Mouse (Mus musculus) megakaryocyte progenitor cell, adult 5-6 weeks (primary cell): Measurements from ENCODE around the gene Cuedc1. TPM values are rescaled to one million over a fixed set of nuclear protein-coding genes. Genes with fewer than 3 reads are reported as not detected.

Experiments
- ATAC-seq: replicated peaks from 2 replicates; pipeline ENCODE4 v1.8.0; 2016; ENCODE audit warnings: mild to moderate bottlenecking, moderate TSS enrichment, inconsistent platforms; ENCODE audit not compliant: poor library complexity
- total RNA-seq, 2 experiments: library from RNA; stranded (forward) in 1 of 2; stranded (reverse) in 1 of 2; fragments of 157-497, 149-512 nt in 1 of 2; fragments of 200-1000 nt in 1 of 2; gene quantifications; 2 replicates each; pipeline versions ENCODE4 v1.2.3 to v1.2.4; 2015 to 2017

Cuedc1 gene
- total RNA-seq (2015) = 0.73 and 3.7 TPM in 2 replicates
- total RNA-seq (2017) = 0.12 and 1.0 TPM in 2 replicates

DNA sequence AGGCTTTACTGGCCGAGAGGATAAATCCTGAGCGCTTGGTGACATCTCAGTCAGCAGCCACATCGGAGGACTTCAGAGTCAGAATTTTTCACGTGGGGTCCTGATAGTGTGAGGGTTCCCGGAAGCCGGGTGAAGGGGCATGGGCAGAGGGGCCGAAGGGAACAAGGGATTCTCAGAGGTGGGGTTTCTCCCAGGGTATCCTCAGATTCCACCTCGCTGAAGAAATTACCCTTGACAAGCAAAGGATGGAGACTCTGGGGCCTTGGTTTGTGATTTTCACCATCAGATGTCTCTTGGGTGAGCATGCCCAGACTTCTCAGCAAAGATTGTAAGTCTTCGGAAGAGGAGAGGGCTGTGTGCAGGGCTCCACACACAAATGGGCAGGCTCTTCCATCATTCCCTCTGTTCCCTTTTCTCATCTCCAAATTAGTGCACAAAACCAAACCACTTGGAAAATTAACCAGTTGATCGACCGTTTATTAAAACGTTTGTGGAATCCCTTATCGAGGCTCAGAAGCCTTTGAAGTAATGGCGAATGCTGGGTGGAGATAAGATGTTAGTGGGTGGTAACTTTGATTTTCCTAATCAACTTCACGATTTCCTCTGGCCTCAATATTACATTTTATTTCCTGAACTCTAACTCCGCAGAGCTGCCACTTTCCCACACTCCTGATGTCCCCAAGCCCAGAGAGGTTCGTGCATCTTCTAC lies at the start of gene Cuedc1:
Gene Cuedc1 (plus strand): TSS at position 38 of the 709 bp plus-strand sequence.
- ATAC-seq = no peak; the same call in 1 of the 2 replicates

DNA sequence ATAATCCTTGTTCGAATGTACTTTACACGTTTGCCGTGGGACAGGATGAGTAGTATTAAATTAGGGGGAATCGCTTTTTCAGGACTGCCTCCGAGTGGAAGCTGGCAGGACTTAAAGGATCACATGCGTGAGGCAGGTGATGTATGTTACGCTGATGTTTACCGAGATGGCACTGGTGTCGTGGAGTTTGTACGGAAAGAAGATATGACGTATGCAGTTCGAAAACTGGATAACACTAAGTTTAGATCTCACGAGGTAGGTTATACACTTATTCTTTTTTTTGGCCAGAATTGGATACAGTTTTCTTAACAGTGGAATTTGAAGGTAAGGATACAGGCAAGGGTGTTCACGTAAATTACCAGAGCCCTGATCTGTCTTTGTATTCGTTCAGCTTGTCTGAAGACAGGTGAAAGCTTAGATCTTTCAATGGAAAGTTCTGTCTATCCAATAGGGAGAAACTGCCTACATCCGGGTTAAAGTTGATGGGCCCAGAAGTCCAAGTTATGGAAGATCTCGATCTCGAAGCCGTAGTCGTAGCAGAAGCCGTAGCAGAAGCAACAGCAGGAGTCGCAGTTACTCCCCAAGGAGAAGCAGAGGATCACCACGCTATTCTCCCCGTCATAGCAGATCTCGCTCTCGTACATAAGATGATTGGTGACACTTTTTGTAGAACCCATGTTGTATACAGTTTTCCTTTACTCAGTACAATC lies 48.7 kb upstream of the Cuedc1 start:
- no peak for ATAC-seq

DNA sequence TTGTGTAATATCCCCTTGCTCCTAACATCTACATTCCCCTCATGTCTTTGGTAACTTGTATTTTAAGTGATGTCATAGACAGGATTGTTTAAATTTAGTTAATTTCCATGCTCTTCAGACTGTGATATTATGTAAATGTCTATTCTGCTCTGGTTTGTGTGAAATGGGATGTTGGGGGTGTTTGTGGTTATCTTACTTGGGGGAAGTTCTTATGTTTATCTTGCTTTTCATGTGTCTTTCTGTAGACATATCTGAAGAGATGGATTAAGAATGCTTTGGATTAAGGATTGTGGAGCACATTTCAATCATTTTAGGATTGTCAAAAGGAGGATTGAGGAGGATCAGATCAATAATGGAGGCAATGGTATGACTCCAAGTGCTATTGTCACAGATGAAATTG lies 48.1 kb upstream of the Cuedc1 start:
- no peak for ATAC-seq

DNA sequence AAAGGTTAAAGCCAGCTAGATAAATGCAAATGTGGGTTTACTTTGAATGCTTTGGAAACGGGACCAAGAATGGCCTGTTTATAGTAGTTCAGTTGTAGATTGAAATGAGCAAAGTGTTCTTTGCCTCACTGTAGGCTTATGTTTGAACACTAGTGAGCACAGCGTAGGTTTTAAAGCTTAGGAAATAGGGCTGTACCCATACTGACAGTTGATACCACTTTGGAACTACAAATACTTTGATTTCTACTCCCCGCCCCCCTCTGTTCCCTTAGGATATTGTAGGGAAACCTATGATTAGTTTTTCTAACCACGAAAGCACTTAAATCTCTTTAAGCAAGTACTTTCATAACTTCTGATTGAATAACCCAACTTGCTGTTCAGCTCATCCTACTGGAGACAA lies 45.2 kb upstream of the Cuedc1 start:
- no peak for ATAC-seq

DNA sequence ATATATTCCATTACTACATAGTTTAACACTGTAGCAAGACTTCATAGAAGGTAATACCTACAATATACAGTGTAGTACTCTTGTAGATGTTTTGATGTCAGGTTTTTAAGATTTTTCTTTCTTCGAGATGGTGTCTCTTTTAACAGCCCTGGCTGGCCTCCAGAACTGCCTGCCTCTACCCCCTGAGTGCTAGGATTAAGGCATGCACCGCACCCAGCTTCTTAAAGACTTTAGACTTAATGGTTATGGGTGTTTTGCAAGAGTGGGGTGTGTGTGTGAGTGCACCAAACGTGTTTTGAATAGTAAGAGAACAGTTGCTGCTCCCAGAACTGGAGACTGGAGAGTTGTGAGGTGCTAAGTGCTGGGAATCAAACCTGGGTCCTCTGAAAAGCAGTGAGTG lies 44.0 kb upstream of the Cuedc1 start:
- no peak for ATAC-seq

DNA sequence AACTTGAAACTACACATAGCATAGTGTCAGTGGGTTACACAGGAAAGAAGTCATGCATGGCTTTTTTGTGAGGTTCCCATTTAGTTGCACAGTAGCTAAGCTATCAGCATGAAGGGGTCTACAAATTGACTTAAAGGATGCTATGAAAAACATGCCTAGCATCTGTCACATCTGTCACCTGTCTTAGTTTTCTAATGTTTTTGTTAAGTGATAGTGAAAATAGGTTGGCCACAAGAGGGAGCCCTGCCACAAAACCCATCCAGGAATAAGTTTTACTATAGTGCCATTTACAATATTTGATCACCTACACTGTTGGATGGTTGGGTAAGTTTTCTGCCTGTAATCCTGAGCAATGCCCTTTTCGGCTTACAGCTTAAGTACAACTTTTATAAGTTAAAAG lies 43.3 kb upstream of the Cuedc1 start:
- peak; percentile 62 for ATAC-seq

DNA sequence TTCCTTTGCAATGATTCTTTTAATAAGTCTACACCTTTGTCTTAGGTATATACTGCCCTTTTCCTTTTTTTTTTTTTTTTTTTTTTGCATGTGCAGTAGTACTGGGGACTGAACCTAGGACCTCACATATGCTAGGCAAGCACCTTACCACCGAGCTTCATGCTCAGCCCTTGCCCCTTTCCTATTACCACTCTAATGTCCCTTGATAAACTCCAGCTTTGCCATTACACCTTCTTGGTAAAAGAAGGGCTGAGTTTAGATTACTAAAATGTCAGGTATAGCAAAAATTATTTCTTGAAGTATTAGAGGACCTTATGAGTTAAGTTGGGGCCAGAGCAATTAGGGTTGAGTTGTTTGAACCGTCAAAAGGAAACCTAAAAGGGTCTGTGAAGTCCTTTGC lies 42.1 kb upstream of the Cuedc1 start:
- no peak for ATAC-seq

DNA sequence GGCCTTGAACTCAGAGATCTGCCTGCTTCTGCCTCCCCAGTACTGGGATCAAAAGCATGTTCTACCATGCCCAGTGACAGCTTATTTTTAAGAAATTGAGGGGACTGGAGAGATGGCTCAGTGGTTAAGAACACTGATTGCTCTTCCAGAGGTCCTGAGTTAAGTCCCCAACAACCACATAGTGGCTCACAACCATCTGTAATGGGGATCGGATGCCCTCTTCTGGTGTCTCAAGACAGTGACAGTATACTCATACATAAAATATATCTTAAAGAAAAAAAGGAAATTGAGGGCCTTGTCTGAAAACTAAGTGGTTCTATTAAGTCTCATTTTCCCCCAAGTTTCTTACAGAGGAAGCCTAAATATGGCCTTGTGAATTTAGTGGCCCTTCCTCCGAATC lies 40.1 kb upstream of the Cuedc1 start:
- no peak for ATAC-seq

DNA sequence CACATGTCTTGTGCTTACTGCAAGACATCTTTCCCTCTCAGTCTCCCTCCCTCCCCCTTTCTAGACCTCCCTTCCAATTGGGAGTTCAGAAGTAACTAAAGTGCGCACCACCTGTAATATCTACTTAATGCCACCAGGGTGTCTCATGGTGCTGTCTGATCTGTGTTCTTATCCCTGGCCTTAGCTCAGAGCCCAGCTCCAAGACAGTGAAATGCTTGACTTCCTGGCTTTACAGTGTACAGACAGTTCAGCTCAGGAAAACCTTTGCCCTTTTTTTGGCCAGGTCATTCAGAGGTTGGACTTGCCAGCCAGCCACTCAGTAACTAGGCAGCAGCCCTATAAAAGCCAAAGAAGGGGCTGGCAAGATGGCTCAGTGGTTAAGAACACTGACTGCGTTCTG lies 38.7 kb upstream of the Cuedc1 start:
- ATAC-seq = peak; percentile 98

DNA sequence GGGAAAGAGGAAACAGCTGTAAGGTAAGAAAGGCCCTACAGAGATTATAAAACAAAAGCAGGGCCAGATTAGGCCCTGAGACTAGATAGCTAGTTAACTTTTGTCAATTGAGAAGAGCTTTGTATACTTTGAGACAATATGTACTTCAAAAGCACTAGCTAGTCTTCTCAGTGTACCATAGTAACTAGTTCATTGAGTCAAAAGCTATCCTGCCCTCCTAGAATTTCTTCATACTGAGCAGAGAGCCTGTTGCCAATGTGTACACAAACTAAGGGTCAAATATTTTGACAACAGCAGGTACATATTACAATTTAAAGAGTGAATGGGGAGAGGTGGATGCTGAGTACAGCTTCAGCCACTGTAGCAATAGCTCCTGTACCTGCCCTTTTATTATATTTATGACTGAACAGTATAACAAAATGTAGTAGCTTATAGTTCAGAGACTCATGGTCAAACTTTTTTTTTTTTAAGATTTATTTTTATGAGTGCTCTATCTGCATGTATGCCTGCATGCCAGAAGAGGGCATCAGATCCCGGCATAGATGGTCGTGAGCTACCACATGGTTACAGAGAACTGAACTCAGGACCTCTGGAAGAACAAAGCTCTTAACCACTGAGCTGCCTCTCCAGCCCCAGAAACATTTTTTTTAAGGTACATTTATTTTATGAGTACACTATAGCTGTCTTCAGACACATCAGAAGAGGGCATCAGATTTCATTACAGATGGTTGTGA lies 35.8 kb upstream of the Cuedc1 start:
- no peak for ATAC-seq

DNA sequence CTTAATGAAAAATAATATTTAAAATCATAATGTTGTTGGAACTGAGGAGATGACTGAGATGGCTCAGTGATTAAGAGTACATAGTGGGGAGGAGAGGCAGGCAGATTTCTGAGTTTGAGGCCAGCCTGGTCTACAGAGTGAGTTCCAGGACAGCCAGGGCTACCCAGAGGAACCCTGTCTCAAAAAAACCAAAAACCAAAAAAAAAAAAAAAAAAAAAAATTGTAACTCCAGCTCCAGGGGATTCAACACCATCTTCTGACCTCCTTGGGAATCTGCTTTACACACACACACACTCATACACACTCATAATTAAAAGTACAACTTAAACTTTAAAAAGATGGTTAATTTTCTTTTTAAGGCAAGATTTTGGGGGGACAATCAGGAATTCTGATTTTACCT lies 32.1 kb upstream of the Cuedc1 start:
- ATAC-seq = no peak

DNA sequence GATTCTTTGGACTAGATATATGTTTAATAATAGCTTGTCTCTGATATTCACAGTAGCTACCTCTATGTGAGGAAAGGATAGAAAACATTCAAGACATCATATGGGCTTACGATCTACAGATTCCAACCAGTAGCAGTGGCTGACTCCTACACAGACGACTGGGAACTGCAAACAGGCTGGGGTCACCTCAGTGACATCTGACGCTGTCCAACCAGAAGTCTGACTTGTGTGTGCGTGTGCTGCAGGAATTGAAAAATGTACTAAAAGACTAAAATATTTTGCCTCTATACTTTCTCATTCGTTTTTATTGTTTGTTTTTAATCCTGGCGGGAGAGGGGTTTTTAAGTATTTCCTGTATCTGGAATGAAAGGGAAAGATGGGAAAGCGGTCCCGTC lies 30.7 kb upstream of the Cuedc1 start:
- ATAC-seq = peak; percentile 56

DNA sequence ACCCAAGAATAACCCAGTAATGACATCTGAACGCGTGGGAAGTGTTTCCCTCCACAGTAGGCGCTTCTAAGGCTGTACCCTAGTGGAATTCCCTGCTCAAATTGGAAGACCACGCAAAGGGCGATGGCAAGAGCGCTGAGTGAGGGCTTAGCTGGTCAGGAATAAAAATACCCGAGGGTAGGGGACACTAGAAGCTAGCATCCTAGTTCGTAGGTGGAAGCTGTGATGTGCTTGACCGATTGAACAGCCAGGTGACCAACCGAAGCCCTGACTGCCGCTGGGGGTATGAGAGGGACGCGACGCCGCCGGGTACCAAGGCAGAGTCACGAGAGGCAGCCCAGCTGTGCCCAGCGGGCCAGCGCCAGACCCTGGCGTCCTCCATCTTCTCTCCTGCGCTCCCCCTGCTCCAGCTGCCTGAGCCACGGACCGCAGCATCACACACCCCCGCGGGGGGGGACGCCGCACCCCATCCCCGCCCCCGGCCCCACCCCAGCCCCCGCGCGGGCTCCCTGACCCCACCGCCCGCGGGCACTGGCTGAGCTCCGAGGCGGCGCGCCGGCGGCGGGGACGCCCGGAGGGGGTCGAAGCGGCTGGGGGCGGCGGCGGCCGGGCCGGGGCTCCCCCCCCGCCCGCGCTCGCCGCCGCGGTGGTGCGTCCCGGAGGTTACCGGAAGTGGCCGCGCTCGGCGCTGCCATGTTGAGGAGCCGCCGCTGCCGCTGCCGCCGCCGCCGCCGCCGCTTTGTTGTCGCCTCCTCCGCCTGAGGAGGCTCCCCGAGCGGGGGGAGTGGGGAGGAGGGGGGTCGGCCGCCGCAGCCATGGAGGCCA lies 30.1 kb upstream of the Cuedc1 start, which contains the start of gene Vezf1:
Gene Vezf1 (plus strand): TSS at position 694 of the 825 bp plus-strand sequence.
- ATAC-seq = peak; percentile 78

DNA sequence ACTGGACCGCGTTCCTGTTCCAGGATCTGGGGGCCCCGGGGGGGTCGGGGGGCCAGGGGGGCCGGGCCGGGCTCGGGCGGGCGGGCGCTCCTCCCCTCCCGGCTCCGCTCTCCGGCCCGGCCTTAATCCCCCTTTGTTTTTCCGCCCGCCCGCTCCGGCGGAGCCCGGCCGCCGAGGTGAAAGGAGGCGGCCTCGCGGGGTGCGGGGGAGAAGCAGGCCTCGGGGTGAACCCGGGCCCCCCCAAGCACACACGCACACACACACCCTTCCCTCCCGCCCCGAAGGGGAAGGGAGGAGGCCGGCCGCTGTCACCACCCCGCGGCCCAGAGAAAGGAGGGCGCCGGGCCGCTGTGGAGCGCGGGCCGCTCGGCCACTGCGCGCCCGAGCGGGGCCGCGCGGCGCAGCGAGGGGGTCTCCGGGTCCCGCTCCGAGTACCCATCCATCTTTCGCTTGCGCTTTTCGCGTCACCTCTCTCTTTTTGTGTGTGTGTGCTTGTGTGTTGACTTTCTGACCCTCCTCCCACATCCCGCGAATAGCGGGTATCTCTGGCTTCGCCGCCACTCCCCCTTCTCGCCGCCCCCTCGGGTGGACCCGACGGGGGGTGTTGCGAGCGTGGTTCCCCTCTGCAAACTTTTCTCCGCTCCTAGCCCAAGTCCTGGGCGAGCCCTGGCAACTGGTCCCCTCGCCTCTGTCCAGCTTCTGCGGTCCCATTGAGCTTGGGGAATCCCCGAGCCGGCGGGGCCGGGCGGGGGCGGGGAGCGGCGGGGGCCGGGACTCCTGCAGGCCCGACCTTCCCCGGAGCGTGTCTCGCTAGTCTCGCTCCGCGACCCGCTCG lies 29.2 kb upstream of the Cuedc1 start:
- ATAC-seq = peak; percentile 42

DNA sequence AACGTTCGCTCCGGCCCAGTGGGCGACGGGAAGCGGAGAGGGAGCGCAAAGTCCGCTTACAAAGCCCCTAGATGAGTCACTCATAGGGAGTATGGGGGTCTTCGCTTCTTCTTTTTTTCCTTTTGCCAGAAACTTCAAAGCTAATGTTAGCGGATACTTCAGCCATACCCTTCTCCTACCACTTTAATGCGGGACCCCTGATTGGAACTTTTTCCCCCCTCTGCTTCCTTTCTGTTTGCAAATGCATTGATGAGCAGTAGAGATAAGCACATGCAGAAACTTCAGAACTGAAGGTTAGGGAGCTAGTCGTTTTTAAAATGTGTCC lies 28.6 kb upstream of the Cuedc1 start:
- ATAC-seq = no peak

DNA sequence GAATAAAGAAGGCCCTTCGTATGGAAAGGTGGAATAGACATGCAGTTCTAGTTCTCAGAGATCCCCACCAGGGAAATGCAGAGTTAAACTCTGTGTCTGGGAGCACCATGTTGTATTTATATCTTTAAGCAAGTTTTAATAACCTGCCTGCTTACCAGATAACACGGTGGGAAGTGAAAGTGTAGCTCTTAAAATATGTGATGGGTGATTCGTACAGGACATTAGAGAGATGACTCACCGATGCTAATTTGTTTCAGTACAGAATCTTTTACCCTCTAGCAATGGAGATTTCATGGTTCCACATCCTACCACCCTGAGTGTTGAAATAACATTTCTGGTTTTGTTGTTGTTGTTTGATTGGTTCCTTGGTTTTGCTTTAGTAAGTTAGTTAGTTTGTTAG lies 27.5 kb upstream of the Cuedc1 start:
- ATAC-seq = no peak

DNA sequence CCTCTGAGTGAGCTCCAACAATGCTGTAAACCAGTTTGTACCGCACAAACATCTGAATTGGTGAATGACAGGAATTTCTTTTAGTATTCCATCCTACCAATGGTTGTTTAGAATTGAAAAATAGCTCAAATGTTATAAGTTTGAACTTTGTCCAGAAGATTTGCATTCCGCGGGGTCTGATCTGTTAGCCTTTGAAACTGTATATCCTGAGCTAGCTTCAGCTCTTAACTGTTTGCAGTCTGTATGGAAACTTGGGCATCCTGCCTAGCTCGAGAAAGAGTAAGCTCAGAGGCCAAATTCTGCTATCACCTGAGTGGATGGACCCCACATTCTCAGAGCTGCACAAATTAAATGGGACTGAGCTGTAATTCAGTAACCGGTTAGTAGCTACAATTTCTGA lies 26.7 kb upstream of the Cuedc1 start:
- ATAC-seq = no peak

DNA sequence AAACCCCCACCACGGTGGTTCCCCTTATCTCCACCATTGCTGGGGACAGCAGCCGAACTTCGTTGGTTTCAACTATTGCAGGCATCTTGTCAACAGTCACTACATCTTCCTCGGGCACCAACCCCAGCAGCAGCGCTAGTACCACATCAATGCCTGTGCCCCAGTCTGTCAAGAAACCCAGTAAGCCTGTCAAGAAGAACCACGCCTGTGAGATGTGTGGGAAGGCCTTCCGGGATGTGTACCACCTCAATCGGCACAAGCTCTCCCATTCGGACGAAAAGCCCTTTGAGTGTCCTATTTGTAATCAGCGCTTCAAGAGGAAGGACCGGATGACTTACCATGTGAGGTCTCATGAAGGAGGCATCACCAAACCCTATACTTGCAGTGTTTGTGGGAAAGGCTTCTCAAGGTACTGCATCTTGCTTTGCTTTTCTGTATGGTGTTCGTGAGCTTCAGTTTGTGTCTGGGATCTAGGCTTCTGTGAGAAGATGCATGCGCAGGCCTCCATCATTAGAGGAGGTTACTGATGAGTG lies 24.4 kb upstream of the Cuedc1 start:
- no peak for ATAC-seq

DNA sequence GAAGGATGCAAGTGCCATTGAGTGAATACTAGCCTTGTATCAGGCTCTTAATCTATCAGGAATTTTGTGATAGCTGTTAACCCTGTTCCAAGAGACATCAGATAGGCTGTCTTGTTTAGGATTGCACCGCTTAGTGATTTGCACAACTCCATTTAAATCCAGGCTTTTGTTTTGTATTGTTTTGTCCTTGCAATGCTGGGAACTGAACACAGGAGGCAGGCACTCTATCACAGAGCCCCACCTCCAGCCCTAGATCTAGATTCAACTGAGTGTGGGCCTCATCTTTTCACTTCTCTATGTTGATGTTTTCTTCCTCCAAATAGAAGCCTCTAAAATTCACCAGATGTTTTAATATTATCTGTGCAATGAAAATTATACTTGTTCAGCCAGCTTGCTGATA lies 22.2 kb upstream of the Cuedc1 start:
- ATAC-seq = 0 out of 2 replicates have a peak, but pooled peaks have one; percentile 42

DNA sequence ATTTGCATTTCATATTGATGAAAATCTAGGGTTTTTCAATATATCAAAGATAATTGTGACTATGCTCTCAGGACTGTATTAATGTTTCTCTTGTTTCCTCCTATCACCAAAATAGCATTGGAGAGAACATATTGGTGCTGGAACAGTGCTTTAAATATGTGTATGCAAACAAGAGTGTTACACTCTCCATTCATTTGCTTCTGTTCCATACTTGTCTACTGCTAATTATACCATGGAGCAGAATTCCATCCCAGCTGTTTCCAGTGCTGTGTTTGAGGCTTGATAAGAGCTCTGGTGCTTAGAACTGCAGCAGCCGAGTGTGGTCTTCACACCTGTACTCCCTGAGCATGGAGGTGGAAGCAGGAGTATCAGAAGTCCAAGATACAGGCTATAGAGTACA lies 21.5 kb upstream of the Cuedc1 start:
- no peak for ATAC-seq
